In genomic region chr2:165184015-165184633, GRCm38 (mm10) we compare ENCODE assay signal across 9 mouse cellular contexts. TPM values are rescaled to one million over a fixed set of nuclear protein-coding genes. Genes with fewer than 3 reads are reported as not detected.
DNase-seq lines count a peak whose midpoint lies in the region; ATAC-seq and TF ChIP-seq lines count a peak whose summit lies in the region.
"Had no signal": no experiment of that assay in that cellular context is flagged by ENCODE, and none has a peak within 500 bp of the region (broad histone marks: within the 10 kb centered on the region; RNA-seq: fewer than 3 reads in every experiment).

No protein-coding gene starts in this region.

- peaks cover 71% of the 10 kb centered on the region for H3K27me3 ChIP-seq in heart, embryonic 11.5 days (ENCODE audit: control insufficient read depth, insufficient read depth, low read length)
- H3K27me3 ChIP-seq in embryonic facial prominence, embryonic 12.5 days, result peaks cover 49% of the 10 kb centered on the region
- peaks cover 58% of the 10 kb centered on the region for H3K27me3 ChIP-seq in hindbrain, embryonic 12.5 days
- H3K27me3 ChIP-seq in limb, embryonic 12.5 days, result peaks cover 78% of the 10 kb centered on the region
- H3K27me3 ChIP-seq in stomach, embryonic 16.5 days (ENCODE audit: control insufficient read depth, insufficient read depth, low read length), result peaks cover 34% of the 10 kb centered on the region

- 47% methylated on average over 9 of the region's 9 CpGs for WGBS in heart, embryonic 11.5 days (ENCODE audit: insufficient replicate concordance)
- 29% methylated on average over 9 of the region's 9 CpGs for WGBS in embryonic facial prominence, embryonic 12.5 days
- WGBS in hindbrain, embryonic 12.5 days, result 30% methylated on average over 9 of the region's 9 CpGs
- 39% methylated on average over 9 of the region's 9 CpGs for WGBS in limb, embryonic 12.5 days
- WGBS in stomach, embryonic 16.5 days, result 21% methylated on average over 9 of the region's 9 CpGs

- H3K36me3 ChIP-seq in heart, embryonic 11.5 days (ENCODE audit: control insufficient read depth, insufficient read depth, low read length), result no peaks in the 10 kb centered on the region
- no peaks in the 10 kb centered on the region for H3K36me3 ChIP-seq in embryonic facial prominence, embryonic 12.5 days
- no peaks in the 10 kb centered on the region for H3K36me3 ChIP-seq in hindbrain, embryonic 12.5 days
- H3K36me3 ChIP-seq in limb, embryonic 12.5 days, result no peaks in the 10 kb centered on the region
- no peaks in the 10 kb centered on the region for H3K36me3 ChIP-seq in stomach, embryonic 16.5 days (ENCODE audit: control insufficient read depth, insufficient read depth, low read length)

- no peak overlapping the region for H3K27ac ChIP-seq in heart, embryonic 11.5 days (ENCODE audit: low read depth, low read length)
- no peak overlapping the region for H3K27ac ChIP-seq in embryonic facial prominence, embryonic 12.5 days
- H3K27ac ChIP-seq in hindbrain, embryonic 12.5 days, result peak overlapping the region; percentile 40
- peak overlapping the region; percentile 62; the same call in 1 of the 2 replicates for H3K27ac ChIP-seq in limb, embryonic 12.5 days
- no peak overlapping the region for H3K27ac ChIP-seq in stomach, embryonic 16.5 days (ENCODE audit: low read length)
- no peak overlapping the region for H3K27ac ChIP-seq in layer of hippocampus, adult 2 months

- H3K4me3 ChIP-seq in heart, embryonic 11.5 days (ENCODE audit: low read depth, low read length), result no peak overlapping the region
- no peak overlapping the region for H3K4me3 ChIP-seq in embryonic facial prominence, embryonic 12.5 days
- no peak overlapping the region for H3K4me3 ChIP-seq in hindbrain, embryonic 12.5 days
- no peak overlapping the region for H3K4me3 ChIP-seq in limb, embryonic 12.5 days (replicated peaks)
- H3K4me3 ChIP-seq in stomach, embryonic 16.5 days (replicated peaks; ENCODE audit: low read length), result no peak overlapping the region
- H3K4me3 ChIP-seq in layer of hippocampus, adult 2 months, result no peak overlapping the region

- no peaks in the 10 kb centered on the region for H3K9me3 ChIP-seq in heart, embryonic 11.5 days (replicated peaks; ENCODE audit: control insufficient read depth, low read length)
- no peaks in the 10 kb centered on the region for H3K9me3 ChIP-seq in embryonic facial prominence, embryonic 12.5 days
- no peaks in the 10 kb centered on the region for H3K9me3 ChIP-seq in hindbrain, embryonic 12.5 days (replicated peaks)
- no peaks in the 10 kb centered on the region for H3K9me3 ChIP-seq in limb, embryonic 12.5 days
- no peaks in the 10 kb centered on the region for H3K9me3 ChIP-seq in stomach, embryonic 16.5 days (replicated peaks; ENCODE audit: control insufficient read depth, low read length)

- no peak for TF ChIP-seq CTCF in layer of hippocampus, adult 2 months (conservative IDR thresholded peaks at IDR 0.05)

- ATAC-seq in heart, embryonic 11.5 days (replicated peaks; ENCODE audit: insufficient number of reproducible peaks, low FRiP score, low TSS enrichment), result no peak
- ATAC-seq in embryonic facial prominence, embryonic 12.5 days (ENCODE audit: insufficient number of reproducible peaks, insufficient read depth, low FRiP score, low TSS enrichment), result peak; percentile 67
- ATAC-seq in hindbrain, embryonic 12.5 days (ENCODE audit: low FRiP score), result peak; percentile 80
- no peak for ATAC-seq in limb, embryonic 12.5 days (ENCODE audit: insufficient number of reproducible peaks, insufficient read depth, low FRiP score, low TSS enrichment, low read depth)
- ATAC-seq in stomach, embryonic 16.5 days (ENCODE audit: insufficient read depth, low FRiP score), result peak; percentile 49; the same call in 1 of the 2 replicates

- H3K4me2 ChIP-seq in heart, embryonic 11.5 days, result no peak overlapping the region
- H3K4me2 ChIP-seq in embryonic facial prominence, embryonic 12.5 days (replicated peaks), result no peak overlapping the region
- H3K4me2 ChIP-seq in hindbrain, embryonic 12.5 days (replicated peaks), result 0 out of 2 replicates have a peak overlapping the region, but pooled peaks have one; percentile 3
- peak overlapping the region; percentile 17; the same call in 1 of the 2 replicates for H3K4me2 ChIP-seq in limb, embryonic 12.5 days
- H3K4me2 ChIP-seq in stomach, embryonic 16.5 days (ENCODE audit: low read depth, low read length), result no peak overlapping the region

- H3K9ac ChIP-seq in heart, embryonic 11.5 days (ENCODE audit: low read depth, low read length), result no peak overlapping the region
- no peak overlapping the region for H3K9ac ChIP-seq in embryonic facial prominence, embryonic 12.5 days
- peak overlapping the region; percentile 10; the same call in 1 of the 2 replicates for H3K9ac ChIP-seq in hindbrain, embryonic 12.5 days
- H3K9ac ChIP-seq in limb, embryonic 12.5 days (replicated peaks), result no peak overlapping the region
- H3K9ac ChIP-seq in stomach, embryonic 16.5 days (ENCODE audit: low read length), result no peak overlapping the region

- DNase-seq in heart, adult 18-20 months, result peak; percentile 32 to 43
- DNase-seq in layer of hippocampus, adult 2 months (ENCODE audit: low spot score in 2 of 2), result no peak
- DNase-seq in thymus, postnatal 25 days, result no peak

- 0 out of 2 replicates have a peak, but pooled peaks cover 4% of the 10 kb centered on the region for H3K4me1 ChIP-seq in heart, embryonic 11.5 days (ENCODE audit: control insufficient read depth, insufficient read depth, low read length)
- peaks cover 16% of the 10 kb centered on the region for H3K4me1 ChIP-seq in embryonic facial prominence, embryonic 12.5 days
- H3K4me1 ChIP-seq in hindbrain, embryonic 12.5 days, result peaks cover 45% of the 10 kb centered on the region
- H3K4me1 ChIP-seq in limb, embryonic 12.5 days (replicated peaks), result peaks cover 42% of the 10 kb centered on the region
- H3K4me1 ChIP-seq in stomach, embryonic 16.5 days (ENCODE audit: control insufficient read depth, insufficient read depth, low read length), result peaks cover 8% of the 10 kb centered on the region; the same call in 1 of the 2 replicates

RNA-seq across cellular contexts. Expression of gene Cdh22, which starts 50.5 kb away (rescaled TPM):
- 1 to 10 TPM in 1 of 2 experiments, under 1 TPM in 1; 0.52 to 1.0 TPM for total RNA-seq in heart, adult 18-20 months (2021)
- 0.06 and 0.16 TPM in 2 replicates for polyA plus RNA-seq in heart, embryonic 11.5 days (2014; fragmentation: Nextera tagmentation; extraction: Ambion mirVana)
- 1.4 and 1.9 TPM in 2 replicates for polyA plus RNA-seq in embryonic facial prominence, embryonic 12.5 days (2016; fragmentation: Nextera tagmentation; extraction: Ambion mirVana)
- polyA plus RNA-seq in hindbrain, embryonic 12.5 days (2016; fragmentation: Nextera tagmentation; extraction: Ambion mirVana), result 12.3 and 13.5 TPM in 2 replicates
- polyA plus RNA-seq in limb, embryonic 12.5 days (2016; fragmentation: Nextera tagmentation; extraction: Ambion mirVana), result 0.90 and 1.9 TPM in 2 replicates
- polyA plus RNA-seq in stomach, embryonic 16.5 days (2015; fragmentation: Nextera tagmentation; extraction: Ambion mirVana), result 0.19 and 0.21 TPM in 2 replicates
- 10 to 100 TPM; 13.8 to 15.4 TPM for total RNA-seq in layer of hippocampus, adult 2 months (2021)
- total RNA-seq: common myeloid progenitor, adult 5-6 weeks had no signal

Comparison
In these comparisons a context has a peak if more than half of its experiments do, and no peak if none do; other contexts are left out.
1. DNase-seq: peak in heart, adult 18-20 months (2 of 2); none in layer of hippocampus, adult 2 months (0 of 2) and thymus, postnatal 25 days (single experiment).
2. ATAC-seq: peak in embryonic facial prominence, embryonic 12.5 days (single experiment), hindbrain, embryonic 12.5 days (single experiment) and stomach, embryonic 16.5 days (single experiment); none in heart, embryonic 11.5 days (single experiment) and limb, embryonic 12.5 days (single experiment).
3. H3K27ac ChIP-seq: peak in hindbrain, embryonic 12.5 days (single experiment) and limb, embryonic 12.5 days (single experiment); none in heart, embryonic 11.5 days (single experiment), embryonic facial prominence, embryonic 12.5 days (single experiment), stomach, embryonic 16.5 days (single experiment) and layer of hippocampus, adult 2 months (single experiment).
4. H3K4me2 ChIP-seq: peak in hindbrain, embryonic 12.5 days (single experiment) and limb, embryonic 12.5 days (single experiment); none in heart, embryonic 11.5 days (single experiment), embryonic facial prominence, embryonic 12.5 days (single experiment) and stomach, embryonic 16.5 days (single experiment).